Mouse (Mus musculus) hindbrain, embryonic 15.5 days (tissue): ENCODE data around the gene Pcdh9. TPM values are rescaled to one million over a fixed set of nuclear protein-coding genes. Genes with fewer than 3 reads are reported as not detected.
"Not testable (repeated sequence)": the region's sequence is repeated elsewhere in the genome, so short reads cannot be mapped to it uniquely, and the experiment has no call there.

Experiments
- ATAC-seq: fragments of 200-750 bp; cut with Nextera tagmentation; 2 replicates; pipeline ENCODE4 v1.8.0; 2017; ENCODE audit warnings: low read depth, moderate number of reproducible peaks, moderate TSS enrichment; ENCODE audit not compliant: low FRiP score
- H3K27ac ChIP-seq: fragments of 300-500 bp; sonication (generic); replicated peaks from 2 replicates; pipeline ENCODE4 v1.5.1; 2015; ENCODE audit warnings: mild to moderate bottlenecking, inconsistent platforms
- H3K27me3 ChIP-seq: fragments of 300-500 bp; sonication (generic); 2 replicates; pipeline ENCODE4 v1.6.1; 2015; ENCODE audit warnings: control low read depth, inconsistent platforms
- H3K36me3 ChIP-seq: fragments of 300-500 bp; sonication (generic); 2 replicates; pipeline ENCODE4 v1.6.1; 2015; ENCODE audit warnings: control low read depth, inconsistent platforms
- H3K4me1 ChIP-seq: fragments of 300-500 bp; sonication (generic); replicated peaks from 2 replicates; pipeline ENCODE4 v1.6.1; 2015; ENCODE audit warnings: control low read depth, inconsistent platforms
- H3K4me2 ChIP-seq: fragments of 300-500 bp; sonication (generic); 2 replicates; pipeline ENCODE4 v1.6.1; 2015; ENCODE audit warnings: moderate library complexity, mild to moderate bottlenecking, inconsistent platforms
- H3K4me3 ChIP-seq: fragments of 300-500 bp; sonication (generic); 2 replicates; pipeline ENCODE4 v1.5.1; 2015; ENCODE audit warnings: mild to moderate bottlenecking, inconsistent platforms
- H3K9ac ChIP-seq: fragments of 300-500 bp; sonication (generic); 2 replicates; pipeline ENCODE4 v1.6.1; 2015; ENCODE audit warnings: inconsistent platforms
- H3K9me3 ChIP-seq: fragments of 300-500 bp; sonication (generic); 2 replicates; pipeline ENCODE4 v1.6.1; 2016; ENCODE audit warnings: control low read depth, inconsistent platforms
- WGBS: fragments of 180-500 bp; shearing (Covaris S2); methylation state at CpG from one replicate; pipeline ENCODE4 v1.1.7; 2015; 5-methylcytosine and 5-hydroxymethylcytosine counted together
- polyA plus RNA-seq: library from polyadenylated mRNA; unstranded; fragments of >200 nt; fragmentation: Nextera tagmentation; extraction: Ambion mirVana; gene quantifications from 2 replicates; pipeline ENCODE4 v1.2.1, GENCODE M21; 2015

Pcdh9 gene
- polyA plus RNA-seq, 1 experiment from 2014 or later: 182 TPM

- H3K9me3 ChIP-seq, ATAC-seq, H3K4me2 ChIP-seq, H3K9ac ChIP-seq, H3K4me3 ChIP-seq, H3K27ac ChIP-seq, H3K4me1 ChIP-seq, H3K36me3 ChIP-seq, H3K27me3 ChIP-seq: not testable (repeated sequence)
- 97% methylated on average over 7 of the region's 15 CpGs for WGBS
These were observed 675.6 kb downstream of the Pcdh9 start for GRCm38 (mm10) chr14:93214846-93215245.

- H3K4me2 ChIP-seq: no peak overlapping the region
- no peak overlapping the region for H3K4me3 ChIP-seq
- H3K4me1 ChIP-seq: no peaks in the 10 kb centered on the region
- no peaks in the 10 kb centered on the region for H3K9me3 ChIP-seq
- no peak overlapping the region for H3K9ac ChIP-seq
- no peak overlapping the region for H3K27ac ChIP-seq
- ATAC-seq: no peak
- WGBS: 71% methylated on average over 2 of the region's 2 CpGs
- H3K36me3 ChIP-seq: no peaks in the 10 kb centered on the region
- H3K27me3 ChIP-seq: no peaks in the 10 kb centered on the region
These were observed 690.7 kb downstream of the Pcdh9 start for GRCm38 (mm10) chr14:93199791-93200190.

GRCm38 (mm10) chr14:93182606-93183491 is 707.6 kb downstream of the Pcdh9 start:
- Histone ChIP-seq H3K9me3 (no peaks in the 10 kb centered on the region), H3K27me3 (no peaks in the 10 kb centered on the region), H3K4me1 (no peaks in the 10 kb centered on the region), H3K4me2 (no peak overlapping the region), H3K4me3 (no peak overlapping the region), H3K36me3 (no peaks in the 10 kb centered on the region), H3K9ac (no peak overlapping the region), H3K27ac (no peak overlapping the region)
- 86% methylated on average over 9 of the region's 9 CpGs for WGBS
- no peak for ATAC-seq

- Histone ChIP-seq H3K9me3 (no peaks in the 10 kb centered on the region), H3K4me2 (no peak overlapping the region), H3K9ac (no peak overlapping the region), H3K36me3 (no peaks in the 10 kb centered on the region), H3K27me3 (no peaks in the 10 kb centered on the region), H3K27ac (no peak overlapping the region), H3K4me1 (no peaks in the 10 kb centered on the region), H3K4me3 (no peak overlapping the region)
- peak; percentile 73; the same call in 1 of the 2 replicates for ATAC-seq
These were observed 721.3 kb downstream of the Pcdh9 start for GRCm38 (mm10) chr14:93169201-93169600.

- H3K27ac ChIP-seq: no peak overlapping the region
- WGBS: 79% methylated on average over 2 of the region's 2 CpGs
- no peak for ATAC-seq
These were observed 722.1 kb downstream of the Pcdh9 start for GRCm38 (mm10) chr14:93168367-93168766.

GRCm38 (mm10) chr14:93143414-93143813 is 747.1 kb downstream of the Pcdh9 start:
- Histone ChIP-seq H3K9ac (no peak overlapping the region), H3K4me1 (no peaks in the 10 kb centered on the region), H3K27me3 (no peaks in the 10 kb centered on the region), H3K4me2 (no peak overlapping the region), H3K27ac (no peak overlapping the region), H3K9me3 (no peaks in the 10 kb centered on the region), H3K36me3 (no peaks in the 10 kb centered on the region), H3K4me3 (no peak overlapping the region)
- ATAC-seq: no peak
- WGBS: 87% methylated on average over 6 of the region's 6 CpGs

More at GRCm38 (mm10) chr14:93168367-93168766, 722.1 kb downstream of the Pcdh9 start:
- H3K36me3 ChIP-seq: no peaks in the 10 kb centered on the region
- H3K9ac ChIP-seq: no peak overlapping the region
- no peaks in the 10 kb centered on the region for H3K4me1 ChIP-seq
- no peaks in the 10 kb centered on the region for H3K9me3 ChIP-seq
- H3K4me2 ChIP-seq: no peak overlapping the region
- H3K27me3 ChIP-seq: no peaks in the 10 kb centered on the region
- H3K4me3 ChIP-seq: no peak overlapping the region

GRCm38 (mm10) chr14:93142076-93142475 is 748.4 kb downstream of the Pcdh9 start:
- Histone ChIP-seq H3K4me1 (no peaks in the 10 kb centered on the region), H3K27ac (0 out of 2 replicates have a peak overlapping the region, but pooled peaks have one; percentile 15), H3K9ac (no peak overlapping the region), H3K4me2 (no peak overlapping the region), H3K9me3 (no peaks in the 10 kb centered on the region), H3K27me3 (no peaks in the 10 kb centered on the region), H3K36me3 (no peaks in the 10 kb centered on the region), H3K4me3 (no peak overlapping the region)
- 78% methylated on average over 4 of the region's 4 CpGs for WGBS
- no peak for ATAC-seq

GRCm38 (mm10) chr14:93126993-93127392 is 763.5 kb downstream of the Pcdh9 start:
- H3K9me3 ChIP-seq: no peaks in the 10 kb centered on the region
- no peak overlapping the region for H3K4me3 ChIP-seq
- H3K27me3 ChIP-seq: no peaks in the 10 kb centered on the region
- no peak overlapping the region for H3K9ac ChIP-seq
- H3K4me1 ChIP-seq: no peaks in the 10 kb centered on the region
- H3K36me3 ChIP-seq: no peaks in the 10 kb centered on the region
- H3K27ac ChIP-seq: no peak overlapping the region
- no peak overlapping the region for H3K4me2 ChIP-seq
- WGBS: 84% methylated on average over 3 of the region's 3 CpGs
- ATAC-seq: no peak

GRCm38 (mm10) chr14:93102755-93103154 is 787.7 kb downstream of the Pcdh9 start:
- Histone ChIP-seq H3K4me1 (no peaks in the 10 kb centered on the region), H3K4me2 (no peak overlapping the region), H3K27me3 (no peaks in the 10 kb centered on the region), H3K36me3 (no peaks in the 10 kb centered on the region), H3K9me3 (no peaks in the 10 kb centered on the region), H3K27ac (no peak overlapping the region), H3K4me3 (no peak overlapping the region), H3K9ac (no peak overlapping the region)
- ATAC-seq: no peak
- 67% methylated on average over 2 of the region's 2 CpGs for WGBS

- no peaks in the 10 kb centered on the region for H3K4me1 ChIP-seq
- H3K27ac ChIP-seq: no peak overlapping the region
- no peak overlapping the region for H3K4me2 ChIP-seq
- H3K4me3 ChIP-seq: no peak overlapping the region
- H3K36me3 ChIP-seq: no peaks in the 10 kb centered on the region
- no peak overlapping the region for H3K9ac ChIP-seq
- 71% methylated on average over 2 of the region's 2 CpGs for WGBS
- H3K9me3 ChIP-seq: no peaks in the 10 kb centered on the region
- no peaks in the 10 kb centered on the region for H3K27me3 ChIP-seq
- ATAC-seq: no peak
These were observed 795.4 kb downstream of the Pcdh9 start for GRCm38 (mm10) chr14:93095081-93095480.

- H3K9ac ChIP-seq: no peak overlapping the region
- no peaks in the 10 kb centered on the region for H3K4me1 ChIP-seq
- H3K4me3 ChIP-seq: no peak overlapping the region
- H3K4me2 ChIP-seq: no peak overlapping the region
- no peak overlapping the region for H3K27ac ChIP-seq
- H3K27me3 ChIP-seq: no peaks in the 10 kb centered on the region
- no peak for ATAC-seq
- H3K36me3 ChIP-seq: no peaks in the 10 kb centered on the region
- 89% methylated on average over 4 of the region's 4 CpGs for WGBS
- H3K9me3 ChIP-seq: no peaks in the 10 kb centered on the region
These were observed 797.7 kb downstream of the Pcdh9 start for GRCm38 (mm10) chr14:93092806-93093205.

GRCm38 (mm10) chr14:93085646-93086045 is 804.8 kb downstream of the Pcdh9 start:
- H3K9me3 ChIP-seq: no peaks in the 10 kb centered on the region
- WGBS: 70% methylated on average over 2 of the region's 2 CpGs
- no peaks in the 10 kb centered on the region for H3K36me3 ChIP-seq
- H3K27me3 ChIP-seq: no peaks in the 10 kb centered on the region
- H3K9ac ChIP-seq: no peak overlapping the region
- no peak for ATAC-seq
- H3K27ac ChIP-seq: no peak overlapping the region
- H3K4me1 ChIP-seq: no peaks in the 10 kb centered on the region
- H3K4me2 ChIP-seq: no peak overlapping the region
- H3K4me3 ChIP-seq: no peak overlapping the region
